26 mouse cellular contexts compared by ENCODE assay signal in genomic region chr15:80660963-80661362, GRCm38 (mm10). TPM values are rescaled to one million over a fixed set of nuclear protein-coding genes. Genes with fewer than 3 reads are reported as not detected.
DNase-seq lines count a peak whose midpoint lies in the region; ATAC-seq and TF ChIP-seq lines count a peak whose summit lies in the region.
"Had no signal": no experiment of that assay in that cellular context is flagged by ENCODE, and none has a peak within 500 bp of the region (broad histone marks: within the 10 kb centered on the region; RNA-seq: fewer than 3 reads in every experiment).

No protein-coding gene starts in this region.

- no peak overlapping the region for H3K9ac ChIP-seq in intestine, embryonic 15.5 days
- no peak overlapping the region for H3K9ac ChIP-seq in intestine, postnatal 0 days (ENCODE audit: low read depth, low read length)
- no peak overlapping the region for H3K9ac ChIP-seq in lung, embryonic 15.5 days
- no peak overlapping the region for H3K9ac ChIP-seq in embryonic facial prominence, embryonic 15.5 days
- H3K9ac ChIP-seq in stomach, embryonic 16.5 days (ENCODE audit: low read length): no peak overlapping the region
- H3K9ac ChIP-seq: hindbrain, embryonic 14.5 days; kidney, embryonic 15.5 days; limb, embryonic 12.5 days had no signal

- no peak for ATAC-seq in intestine, embryonic 15.5 days
- ATAC-seq in intestine, postnatal 0 days: no peak
- ATAC-seq in lung, embryonic 15.5 days (ENCODE audit: borderline replicate concordance, extremely low read depth, low FRiP score, low TSS enrichment): 0 out of 2 replicates have a peak, but pooled peaks have one; percentile 35
- peak; percentile 34; the same call in 1 of the 2 replicates for ATAC-seq in embryonic facial prominence, embryonic 15.5 days (ENCODE audit: insufficient number of reproducible peaks, low FRiP score, low TSS enrichment, low read depth)
- peak; percentile 66 for ATAC-seq in stomach, embryonic 16.5 days (ENCODE audit: insufficient read depth, low FRiP score)
- ATAC-seq: CD4-positive, CD25-positive, alpha-beta regulatory T cell, adult 4 months; forebrain, embryonic 14.5 days had no signal

- H3K36me3 ChIP-seq in intestine, embryonic 15.5 days: no peaks in the 10 kb centered on the region
- no peaks in the 10 kb centered on the region for H3K36me3 ChIP-seq in intestine, postnatal 0 days (ENCODE audit: control insufficient read depth, insufficient read depth)
- H3K36me3 ChIP-seq in lung, embryonic 15.5 days: no peaks in the 10 kb centered on the region
- no peaks in the 10 kb centered on the region for H3K36me3 ChIP-seq in embryonic facial prominence, embryonic 15.5 days
- H3K36me3 ChIP-seq in stomach, embryonic 16.5 days (ENCODE audit: control insufficient read depth, insufficient read depth, low read length): no peaks in the 10 kb centered on the region
- H3K36me3 ChIP-seq: heart, embryonic 10.5 days; kidney, embryonic 15.5 days; limb, embryonic 12.5 days had no signal

- H3K4me1 ChIP-seq in intestine, embryonic 15.5 days (replicated peaks): peaks cover 4% of the 10 kb centered on the region; the same call in 1 of the 2 replicates
- no peaks in the 10 kb centered on the region for H3K4me1 ChIP-seq in intestine, postnatal 0 days (replicated peaks; ENCODE audit: control insufficient read depth, insufficient read depth, low read length)
- 0 out of 2 replicates have a peak, but pooled peaks cover 4% of the 10 kb centered on the region for H3K4me1 ChIP-seq in lung, embryonic 15.5 days
- H3K4me1 ChIP-seq in embryonic facial prominence, embryonic 15.5 days: 0 out of 2 replicates have a peak, but pooled peaks cover 6% of the 10 kb centered on the region
- peaks cover 11% of the 10 kb centered on the region; the same call in 1 of the 2 replicates for H3K4me1 ChIP-seq in stomach, embryonic 16.5 days (ENCODE audit: control insufficient read depth, insufficient read depth, low read length)
- H3K4me1 ChIP-seq in cerebellum, adult 2 months (ENCODE audit: control insufficient read depth, insufficient read depth, low read length): no peaks in the 10 kb centered on the region
- H3K4me1 ChIP-seq: kidney, embryonic 15.5 days; limb, embryonic 12.5 days had no signal

- H3K9me3 ChIP-seq in intestine, embryonic 15.5 days: no peaks in the 10 kb centered on the region
- no peaks in the 10 kb centered on the region for H3K9me3 ChIP-seq in intestine, postnatal 0 days (ENCODE audit: control insufficient read depth)
- H3K9me3 ChIP-seq in lung, embryonic 15.5 days: no peaks in the 10 kb centered on the region
- no peaks in the 10 kb centered on the region for H3K9me3 ChIP-seq in embryonic facial prominence, embryonic 15.5 days (replicated peaks)
- H3K9me3 ChIP-seq in stomach, embryonic 16.5 days (replicated peaks; ENCODE audit: control insufficient read depth, low read length): no peaks in the 10 kb centered on the region
- H3K9me3 ChIP-seq: heart, embryonic 10.5 days; kidney, embryonic 15.5 days; limb, embryonic 12.5 days had no signal

- no peak for TF ChIP-seq POLR2A in cerebellum, adult 2 months (IDR thresholded peaks at IDR 0.05; ENCODE audit: borderline replicate concordance, insufficient read depth, low read length)

- no peak overlapping the region for H3K4me3 ChIP-seq in intestine, embryonic 15.5 days (replicated peaks)
- no peak overlapping the region for H3K4me3 ChIP-seq in intestine, postnatal 0 days (ENCODE audit: low read depth, low read length)
- no peak overlapping the region for H3K4me3 ChIP-seq in lung, embryonic 15.5 days
- no peak overlapping the region for H3K4me3 ChIP-seq in embryonic facial prominence, embryonic 15.5 days (replicated peaks)
- H3K4me3 ChIP-seq in stomach, embryonic 16.5 days (replicated peaks; ENCODE audit: low read length): no peak overlapping the region
- no peak overlapping the region for H3K4me3 ChIP-seq in cerebellum, adult 2 months (replicated peaks; ENCODE audit: insufficient read depth, low read depth, low read length)
- H3K4me3 ChIP-seq: heart, embryonic 10.5 days; kidney, embryonic 15.5 days; limb, embryonic 12.5 days had no signal

- peak overlapping the region; percentile 46; the same call in 1 of the 2 replicates for H3K27ac ChIP-seq in intestine, embryonic 15.5 days
- H3K27ac ChIP-seq in intestine, postnatal 0 days (ENCODE audit: low read depth, low read length): no peak overlapping the region
- peak overlapping the region; percentile 70 for H3K27ac ChIP-seq in lung, embryonic 15.5 days
- H3K27ac ChIP-seq in embryonic facial prominence, embryonic 15.5 days (replicated peaks): 0 out of 2 replicates have a peak overlapping the region, but pooled peaks have one; percentile 48
- peak overlapping the region; percentile 74 for H3K27ac ChIP-seq in stomach, embryonic 16.5 days (ENCODE audit: low read length)
- H3K27ac ChIP-seq in cerebellum, adult 2 months (ENCODE audit: insufficient read depth, low read length): no peak overlapping the region
- H3K27ac ChIP-seq: heart, embryonic 10.5 days; hindbrain, embryonic 14.5 days; kidney, embryonic 15.5 days; limb, embryonic 12.5 days; macrophage had no signal

- no peaks in the 10 kb centered on the region for H3K27me3 ChIP-seq in intestine, embryonic 15.5 days (replicated peaks)
- no peaks in the 10 kb centered on the region for H3K27me3 ChIP-seq in intestine, postnatal 0 days (replicated peaks; ENCODE audit: control insufficient read depth, insufficient read depth, low read length)
- H3K27me3 ChIP-seq in lung, embryonic 15.5 days: no peaks in the 10 kb centered on the region
- H3K27me3 ChIP-seq in embryonic facial prominence, embryonic 15.5 days: no peaks in the 10 kb centered on the region
- no peaks in the 10 kb centered on the region for H3K27me3 ChIP-seq in stomach, embryonic 16.5 days (ENCODE audit: control insufficient read depth, insufficient read depth, low read length)
- H3K27me3 ChIP-seq in cerebellum, adult 2 months (ENCODE audit: control insufficient read depth, insufficient read depth, low read length): no peaks in the 10 kb centered on the region
- H3K27me3 ChIP-seq: kidney, embryonic 15.5 days had no signal

- 46% methylated on average over 4 of the region's 4 CpGs for WGBS in intestine, embryonic 15.5 days
- WGBS in intestine, postnatal 0 days: 49% methylated on average over 4 of the region's 4 CpGs
- WGBS in lung, embryonic 15.5 days: 36% methylated on average over 4 of the region's 4 CpGs
- 42% methylated on average over 4 of the region's 4 CpGs for WGBS in embryonic facial prominence, embryonic 15.5 days
- 39% methylated on average over 4 of the region's 4 CpGs for WGBS in stomach, embryonic 16.5 days
- 60% methylated on average over 4 of the region's 4 CpGs for WGBS in cerebellum, adult 2 months

- no peak for DNase-seq in lung, postnatal 36 days
- DNase-seq in cerebellum, adult 2 months: no peak
- DNase-seq: adrenal gland, postnatal 14 days; cerebellum, adult 18-20 months; cerebellum, postnatal 14 days; gastrocnemius, postnatal 14 days; kidney, adult 18-20 months; kidney, postnatal 36 days; layer of hippocampus, postnatal 36 days; midbrain, embryonic 14.5 days; retina, postnatal 1 day; right cerebral cortex, postnatal 25 days; thymus, postnatal 4 days had no signal

- TF ChIP-seq CTCF in intestine, postnatal 0 days (IDR thresholded peaks at IDR 0.05; ENCODE audit: low read depth): no peak
- no peak for TF ChIP-seq CTCF in cerebellum, adult 2 months (IDR thresholded peaks at IDR 0.05; ENCODE audit: borderline replicate concordance, insufficient read depth, low read depth, low read length)

- H3K4me2 ChIP-seq in intestine, embryonic 15.5 days (replicated peaks): no peak overlapping the region
- H3K4me2 ChIP-seq in intestine, postnatal 0 days (replicated peaks; ENCODE audit: low read depth): no peak overlapping the region
- H3K4me2 ChIP-seq in lung, embryonic 15.5 days: no peak overlapping the region
- H3K4me2 ChIP-seq in embryonic facial prominence, embryonic 15.5 days (replicated peaks): no peak overlapping the region
- H3K4me2 ChIP-seq in stomach, embryonic 16.5 days (ENCODE audit: low read depth, low read length): no peak overlapping the region
- H3K4me2 ChIP-seq: hindbrain, embryonic 14.5 days; kidney, embryonic 15.5 days; limb, embryonic 12.5 days; liver, embryonic 11.5 days had no signal

RNA-seq across cellular contexts. Expression of gene Fam83f, which starts 10.7 kb away (rescaled TPM):
- polyA plus RNA-seq in intestine, embryonic 15.5 days (2015; fragmentation: Nextera tagmentation; extraction: Ambion mirVana): 19.2 and 20.2 TPM in 2 replicates
- 19.0 and 24.4 TPM in 2 replicates for polyA plus RNA-seq in intestine, postnatal 0 days (2015; fragmentation: Nextera tagmentation; extraction: Ambion mirVana)
- polyA plus RNA-seq in lung, embryonic 15.5 days (2015; fragmentation: Nextera tagmentation; extraction: Ambion mirVana): 1.1 and 1.5 TPM in 2 replicates
- 8.4 and 9.0 TPM in 2 replicates for polyA plus RNA-seq in embryonic facial prominence, embryonic 15.5 days (2015; fragmentation: Nextera tagmentation; extraction: Ambion mirVana)
- polyA plus RNA-seq in stomach, embryonic 16.5 days (2015; fragmentation: Nextera tagmentation; extraction: Ambion mirVana): 22.0 and 22.4 TPM in 2 replicates
- polyA plus RNA-seq in cerebellum, adult 2 months (2012; rRNA removed): 0.25 and 0.35 TPM in 2 replicates
- polyA plus RNA-seq: forebrain, embryonic 14.5 days had no signal

RNA-seq across cellular contexts. Expression of gene Tnrc6b, which starts 50.1 kb away (rescaled TPM):
- 19.8 and 20.7 TPM in 2 replicates for polyA plus RNA-seq in intestine, embryonic 15.5 days (2015; fragmentation: Nextera tagmentation; extraction: Ambion mirVana)
- 6.5 and 8.9 TPM in 2 replicates for polyA plus RNA-seq in intestine, postnatal 0 days (2015; fragmentation: Nextera tagmentation; extraction: Ambion mirVana)
- 24.6 and 27.2 TPM in 2 replicates for polyA plus RNA-seq in lung, embryonic 15.5 days (2015; fragmentation: Nextera tagmentation; extraction: Ambion mirVana)
- polyA plus RNA-seq in embryonic facial prominence, embryonic 15.5 days (2015; fragmentation: Nextera tagmentation; extraction: Ambion mirVana): 23.9 and 28.3 TPM in 2 replicates
- 28.3 and 29.9 TPM in 2 replicates for polyA plus RNA-seq in stomach, embryonic 16.5 days (2015; fragmentation: Nextera tagmentation; extraction: Ambion mirVana)
- polyA plus RNA-seq in cerebellum, adult 2 months (2012; rRNA removed): 32.5 and 36.3 TPM in 2 replicates

Comparison
In these comparisons a context has a peak if more than half of its experiments do, and no peak if none do; other contexts are left out.
1. H3K27ac ChIP-seq: peak in intestine, embryonic 15.5 days (single experiment), lung, embryonic 15.5 days (single experiment), embryonic facial prominence, embryonic 15.5 days (single experiment) and stomach, embryonic 16.5 days (single experiment); none in intestine, postnatal 0 days (single experiment) and cerebellum, adult 2 months (single experiment).
2. ATAC-seq: peak in lung, embryonic 15.5 days (single experiment), embryonic facial prominence, embryonic 15.5 days (single experiment) and stomach, embryonic 16.5 days (single experiment); none in intestine, embryonic 15.5 days (single experiment) and intestine, postnatal 0 days (single experiment).